Mouse (Mus musculus): ENCODE data around the gene Cebpg. TPM values are rescaled to one million over a fixed set of nuclear protein-coding genes. Genes with fewer than 3 reads are reported as not detected.

The Cebpg gene
- total RNA-seq, 1 experiment from 2014 or later = 29.8 TPM

GRCm38 (mm10) chr7:35054977-35055618 lies 1.3 kb downstream of the Cebpg start:
- no peak for ATAC-seq (replicated peaks; ENCODE audit: low read depth, poor library complexity, severe bottlenecking)

GRCm38 (mm10) chr7:35054286-35054685 lies 2.1 kb downstream of the Cebpg start:
- no peak for ATAC-seq (replicated peaks; ENCODE audit: low read depth, poor library complexity, severe bottlenecking)

DNA sequence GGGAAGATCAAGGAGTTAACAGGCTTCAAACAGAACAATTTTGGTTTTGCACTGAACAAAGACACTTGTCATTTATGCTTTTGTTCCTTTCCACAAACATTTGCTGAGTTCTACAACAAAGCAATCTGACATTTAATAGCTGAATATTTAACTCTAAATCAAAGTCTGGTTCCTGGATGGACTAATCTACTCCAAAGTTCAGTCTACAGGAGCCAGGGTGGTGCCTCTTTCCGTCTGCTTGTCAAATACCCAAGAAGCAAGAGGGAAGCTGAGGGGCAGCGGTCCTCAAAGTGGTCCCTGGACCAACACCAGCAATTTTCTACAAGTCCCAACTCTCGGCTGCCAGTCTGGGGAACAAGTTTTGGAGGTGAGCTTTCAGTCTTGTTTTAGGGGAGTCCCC lies 3.2 kb downstream of the Cebpg start:
- no peak for ATAC-seq (replicated peaks; ENCODE audit: low read depth, poor library complexity, severe bottlenecking)

DNA sequence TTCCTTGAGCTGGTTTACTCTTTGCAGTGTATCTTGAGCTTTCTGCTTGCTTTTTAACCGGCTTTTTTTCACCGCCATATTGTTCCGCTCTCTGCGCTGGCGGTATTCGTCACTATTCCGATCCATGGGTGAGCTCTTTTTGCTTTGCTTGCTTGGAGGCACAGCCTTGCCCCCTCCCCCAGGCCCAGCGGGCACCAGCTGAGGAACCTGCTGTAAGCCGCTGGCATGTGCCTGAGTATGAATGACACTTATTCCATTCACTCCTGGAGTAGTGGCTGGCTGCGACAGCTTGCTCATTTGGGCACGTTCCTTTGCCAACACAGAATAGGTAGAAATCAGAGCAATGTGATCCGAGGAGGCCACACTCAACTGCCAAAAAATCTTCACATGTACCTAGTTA lies 5.8 kb downstream of the Cebpg start:
- no peak for ATAC-seq (replicated peaks; ENCODE audit: low read depth, poor library complexity, severe bottlenecking)

GRCm38 (mm10) chr7:35046091-35046490 lies 10.3 kb downstream of the Cebpg start:
- ATAC-seq (replicated peaks; ENCODE audit: low read depth, poor library complexity, severe bottlenecking) = no peak

- no peak for ATAC-seq (replicated peaks; ENCODE audit: low read depth, poor library complexity, severe bottlenecking)
Measured at GRCm38 (mm10) chr7:35044719-35045118, 11.7 kb downstream of the Cebpg start.

GRCm38 (mm10) chr7:35043266-35043817 lies 13.0 kb downstream of the Cebpg start:
- no peak for ATAC-seq (replicated peaks; ENCODE audit: low read depth, poor library complexity, severe bottlenecking)

DNA sequence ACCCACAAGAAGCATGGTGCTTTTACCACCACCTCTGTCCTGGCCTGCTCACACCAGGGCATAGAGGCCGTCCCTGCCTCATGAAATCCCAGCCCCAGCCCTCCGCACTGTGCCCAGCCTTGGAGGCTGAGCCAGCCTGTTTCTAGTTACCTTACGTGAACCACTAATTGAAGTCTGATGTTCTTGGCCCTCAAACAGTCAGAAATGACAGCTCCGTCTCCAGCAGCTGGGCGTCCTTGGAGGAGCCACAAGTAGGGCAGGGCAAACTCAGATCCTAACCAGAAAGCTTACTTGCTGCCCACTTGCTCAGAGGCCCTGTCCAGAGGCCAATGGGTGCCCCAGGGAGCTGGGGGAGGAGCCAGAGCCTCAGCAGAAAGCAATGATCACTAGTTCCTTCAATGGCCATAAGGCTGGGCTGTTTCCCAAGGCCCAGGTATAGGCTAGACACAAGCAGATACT lies 13.6 kb downstream of the Cebpg start:
- no peak for ATAC-seq (replicated peaks; ENCODE audit: low read depth, poor library complexity, severe bottlenecking)

DNA sequence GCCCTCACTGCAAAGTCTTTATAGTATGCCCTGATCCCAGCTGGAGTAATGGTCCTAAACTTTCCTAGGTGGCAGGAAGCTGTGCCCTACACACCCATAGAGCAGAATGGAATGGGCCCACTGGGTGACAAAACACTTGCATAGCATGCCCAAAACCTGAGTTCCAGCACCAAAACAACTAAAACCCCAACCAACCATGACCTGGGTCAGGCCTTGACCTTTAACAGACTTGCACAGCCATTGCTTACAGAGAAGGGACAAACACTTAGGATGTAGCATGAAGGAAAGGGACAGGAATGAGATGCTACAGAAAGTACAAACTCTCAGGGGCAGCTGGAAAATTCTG lies 14.2 kb downstream of the Cebpg start:
- ATAC-seq (replicated peaks; ENCODE audit: low read depth, poor library complexity, severe bottlenecking) = no peak

DNA sequence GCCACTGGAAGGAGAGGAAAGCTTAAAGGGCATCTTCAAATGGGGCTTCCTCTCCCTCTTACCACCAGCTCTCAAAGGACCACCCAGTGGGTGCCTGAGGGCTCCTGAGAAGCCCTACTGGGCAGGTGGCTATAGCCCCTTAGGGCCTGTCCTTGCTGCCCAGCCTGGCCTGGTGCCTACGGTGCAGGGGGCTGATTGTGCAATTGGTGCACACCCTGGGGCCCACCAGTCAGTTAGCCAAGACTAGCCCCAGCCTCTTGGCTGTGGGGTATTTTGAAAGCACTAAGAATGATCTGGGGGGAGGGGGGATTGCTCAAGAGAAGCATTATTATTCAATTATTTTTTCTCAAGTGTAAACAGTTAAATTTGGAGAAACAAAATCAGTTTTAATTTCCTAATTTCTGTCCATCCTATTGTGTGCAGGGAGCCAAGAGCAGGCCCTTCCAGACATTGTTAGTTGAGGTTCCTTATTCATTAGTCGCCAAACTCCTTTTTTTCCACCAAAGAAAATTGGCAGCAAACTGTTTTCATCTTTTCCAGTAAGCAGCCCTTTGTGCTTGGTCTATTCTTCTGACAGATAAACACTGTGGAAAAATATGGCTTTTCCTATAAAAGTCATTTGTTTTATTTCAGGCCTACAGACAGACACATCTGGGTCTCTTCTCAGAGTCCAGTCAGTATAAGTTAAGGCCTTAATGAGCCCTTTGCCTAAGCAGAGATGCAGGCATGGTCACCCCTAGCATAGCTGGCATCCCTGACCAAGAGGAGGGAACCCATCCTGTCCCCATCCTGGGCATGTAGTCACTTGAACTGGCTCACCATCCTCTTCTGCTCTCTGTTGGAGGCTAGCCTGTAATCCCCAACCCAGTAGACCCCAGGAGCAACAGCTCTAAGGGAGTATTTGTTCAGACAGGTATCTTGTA lies 14.8 kb downstream of the Cebpg start:
- ATAC-seq (replicated peaks; ENCODE audit: low read depth, poor library complexity, severe bottlenecking) = 0 out of 2 replicates have a peak, but pooled peaks have one; percentile 12

- ATAC-seq (replicated peaks; ENCODE audit: low read depth, poor library complexity, severe bottlenecking) = no peak
Measured at GRCm38 (mm10) chr7:35040176-35040972, 16.0 kb downstream of the Cebpg start.

- ATAC-seq (replicated peaks; ENCODE audit: low read depth, poor library complexity, severe bottlenecking) = no peak
Measured at GRCm38 (mm10) chr7:35037408-35037807, 19.0 kb downstream of the Cebpg start.

DNA sequence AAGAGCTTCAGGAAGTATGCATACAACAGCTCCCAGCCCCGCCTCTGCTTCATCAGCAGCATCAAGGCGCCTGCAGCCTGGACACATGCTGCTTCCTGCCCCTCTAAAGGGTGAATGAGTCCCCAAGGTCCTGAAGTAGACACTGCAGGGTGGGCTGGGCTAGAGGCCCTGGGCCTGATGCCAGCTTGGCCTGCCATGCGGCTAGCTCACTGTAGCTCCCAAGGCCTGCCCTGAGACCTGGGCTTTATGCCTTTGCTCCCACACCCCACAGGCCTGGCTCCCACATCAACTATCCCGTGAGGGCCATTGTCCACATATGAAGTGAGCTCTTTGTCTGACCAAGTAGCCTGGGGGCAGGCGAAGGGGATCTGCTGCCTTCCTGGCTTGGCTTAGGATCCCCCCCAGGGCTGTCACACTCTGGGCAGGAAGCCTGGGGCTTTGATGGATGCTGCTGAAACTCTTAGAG lies 20.1 kb downstream of the Cebpg start:
- ATAC-seq (replicated peaks; ENCODE audit: low read depth, poor library complexity, severe bottlenecking) = no peak

DNA sequence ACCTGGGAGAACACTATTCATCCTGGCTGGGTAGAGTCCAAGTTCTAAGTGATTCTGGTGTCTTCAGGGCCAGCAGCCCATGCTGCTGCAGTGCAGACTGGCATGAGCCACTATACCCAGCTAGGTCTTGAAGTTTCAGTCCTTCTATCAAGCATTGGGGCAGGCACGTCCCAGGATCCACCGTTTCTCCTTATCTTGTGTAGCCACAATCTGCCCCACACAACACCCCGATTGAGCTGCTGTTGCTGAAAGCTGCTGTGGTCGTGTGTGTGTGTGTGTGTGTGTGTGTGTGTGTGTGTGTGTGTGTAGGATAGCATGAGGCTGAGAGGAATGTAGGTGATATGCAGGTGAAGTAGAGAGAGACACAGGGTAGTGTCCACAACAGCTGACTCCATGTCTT lies 20.8 kb downstream of the Cebpg start:
- ATAC-seq (replicated peaks; ENCODE audit: low read depth, poor library complexity, severe bottlenecking) = peak; percentile 50; the same call in 1 of the 2 replicates

- peak; percentile 27; the same call in 1 of the 2 replicates for ATAC-seq (replicated peaks; ENCODE audit: low read depth, poor library complexity, severe bottlenecking)
Measured at GRCm38 (mm10) chr7:35035141-35035553, 21.2 kb downstream of the Cebpg start.

GRCm38 (mm10) chr7:35030567-35030966 lies 25.8 kb downstream of the Cebpg start:
- ATAC-seq (replicated peaks; ENCODE audit: low read depth, poor library complexity, severe bottlenecking) = no peak

DNA sequence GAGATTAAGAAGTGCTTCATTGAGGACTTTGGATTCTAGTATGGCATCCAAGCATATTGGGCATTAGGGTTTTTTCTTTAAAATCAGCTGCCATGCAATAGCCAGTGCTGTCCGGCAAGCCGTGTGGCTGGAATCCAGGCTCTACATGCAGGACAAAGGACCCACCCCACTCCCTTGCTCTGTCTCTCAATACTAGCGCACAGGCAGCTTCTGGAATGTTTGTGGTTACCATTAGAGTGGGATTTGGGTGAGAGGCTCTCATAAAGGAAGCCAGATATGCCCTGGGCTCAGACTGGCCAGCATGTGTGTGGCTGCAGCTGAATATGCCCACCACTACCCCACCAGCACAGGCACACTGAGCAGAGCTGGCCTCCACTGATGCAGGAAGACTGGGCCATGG lies 26.7 kb downstream of the Cebpg start:
- ATAC-seq (replicated peaks; ENCODE audit: low read depth, poor library complexity, severe bottlenecking) = no peak

DNA sequence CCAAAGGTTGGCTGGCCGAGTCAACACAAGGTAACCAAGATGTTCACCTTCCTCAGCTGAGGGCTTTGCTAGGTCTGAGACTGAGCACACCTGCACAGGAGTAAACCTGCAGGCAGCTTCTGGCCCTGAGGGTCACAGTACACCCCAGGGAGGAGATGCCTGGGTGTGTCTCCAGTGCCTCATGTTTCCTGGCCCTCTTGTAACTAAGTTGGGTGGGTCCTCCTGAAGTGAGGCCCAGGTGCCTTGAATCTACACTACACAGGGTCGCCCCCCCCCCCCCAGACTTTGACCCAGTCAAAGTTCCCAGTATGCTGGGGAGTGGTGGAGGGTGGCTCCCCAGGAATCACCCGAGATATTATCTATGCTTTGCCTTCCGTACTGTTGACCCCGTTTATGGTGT lies 27.1 kb downstream of the Cebpg start:
- ATAC-seq (replicated peaks; ENCODE audit: low read depth, poor library complexity, severe bottlenecking) = no peak

DNA sequence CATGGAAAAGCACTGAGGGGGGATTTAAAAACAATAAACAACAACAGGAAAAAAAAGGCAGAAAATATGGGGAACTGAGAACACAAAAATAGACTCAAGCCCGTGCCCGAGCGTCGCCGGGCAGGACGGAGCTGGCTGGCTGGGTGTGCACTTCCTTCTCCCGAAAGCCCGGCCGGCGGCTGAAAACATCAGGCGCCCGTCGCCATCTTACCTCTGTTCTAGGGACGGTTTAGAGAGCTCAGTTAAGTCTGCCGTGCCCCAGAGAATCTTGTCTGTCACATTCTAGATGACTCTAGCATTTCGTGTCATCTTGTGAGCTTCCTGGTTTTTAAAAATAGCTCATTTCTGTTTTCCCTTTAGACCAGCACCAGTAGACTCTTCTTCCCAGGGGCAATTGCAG lies 27.8 kb downstream of the Cebpg start:
- ATAC-seq (replicated peaks; ENCODE audit: low read depth, poor library complexity, severe bottlenecking) = 0 out of 2 replicates have a peak, but pooled peaks have one; percentile 31

DNA sequence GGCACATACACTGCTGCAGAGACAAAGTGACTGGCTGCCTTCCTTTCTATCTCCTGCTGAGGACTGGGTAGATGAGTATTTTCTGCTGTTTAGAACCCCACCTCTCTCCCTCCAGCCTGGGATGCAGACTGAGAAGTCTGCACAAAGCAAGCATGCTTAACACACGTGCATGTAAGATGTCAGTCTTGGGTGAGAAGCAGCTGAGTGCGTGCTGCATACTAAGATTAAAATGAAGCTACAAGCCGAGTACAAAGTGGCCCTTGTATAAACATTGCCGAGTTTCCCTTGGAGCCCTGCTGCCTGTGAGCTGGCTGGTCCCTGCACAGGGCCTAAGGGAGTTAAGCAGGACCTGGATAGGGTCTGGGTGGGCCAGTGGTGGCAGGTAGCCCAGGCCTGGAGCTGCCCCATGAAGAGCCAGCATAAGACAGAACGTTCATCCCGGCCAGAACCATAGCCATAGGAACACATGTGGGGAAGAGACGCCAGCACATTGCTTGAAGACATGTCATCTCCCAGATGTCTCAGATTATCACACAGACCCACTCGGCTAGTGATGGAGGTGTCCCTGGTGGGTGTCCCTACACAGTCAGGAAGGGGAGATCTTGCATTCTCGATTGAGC lies 28.5 kb downstream of the Cebpg start:
- ATAC-seq (replicated peaks; ENCODE audit: low read depth, poor library complexity, severe bottlenecking) = no peak
